Mouse (Mus musculus): ENCODE measurements around the gene Zdhhc7. TPM values are rescaled to one million over a fixed set of nuclear protein-coding genes. Genes with fewer than 3 reads are reported as not detected.
A peak's percentile ranks its signal among the peaks of the same experiment; 100 is the strongest.

The Zdhhc7 gene
- polyA plus RNA-seq, 1 experiment from 2014 or later, result 32.6 TPM

DNA sequence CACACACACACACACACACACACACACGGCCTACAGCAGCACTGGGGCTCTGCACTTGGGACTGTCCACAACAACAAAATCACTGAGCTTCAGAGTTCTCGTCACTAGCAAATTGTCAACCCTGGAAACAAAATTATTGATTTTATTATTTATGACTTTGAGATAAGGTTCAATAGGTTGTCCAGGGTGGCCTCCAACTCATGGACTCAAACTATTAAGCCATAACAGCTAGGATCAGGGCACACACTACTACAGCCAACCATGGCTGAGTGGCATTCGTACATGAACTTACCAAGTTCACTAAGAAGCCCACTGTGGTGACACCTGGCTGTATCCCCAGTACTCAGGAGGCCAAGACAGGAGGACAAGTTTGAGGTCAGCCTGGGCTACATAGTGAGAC is 8.2 kb downstream of the Zdhhc7 start:
- Histone ChIP-seq H3K27me3 (replicated peaks; ENCODE audit: control insufficient read depth, insufficient read depth, low read length) (no peaks in the 10 kb centered on the region), H3K36me3 (ENCODE audit: control insufficient read depth, insufficient read depth, low read length) (peaks cover 35% of the 10 kb centered on the region), H3K9ac (ENCODE audit: low read depth, low read length) (no peak overlapping the region), H3K9me3 (ENCODE audit: control insufficient read depth, low read length) (no peaks in the 10 kb centered on the region), H3K4me2 (ENCODE audit: low read depth, low read length) (no peak overlapping the region), H3K4me1 (ENCODE audit: control insufficient read depth, insufficient read depth, low read length) (no peaks in the 10 kb centered on the region), H3K4me3 (ENCODE audit: low read depth, low read length) (no peak overlapping the region), H3K27ac (replicated peaks; ENCODE audit: low read depth, low read length) (no peak overlapping the region)
- WGBS, result 96% methylated on average over 3 of the region's 3 CpGs
- ATAC-seq (ENCODE audit: low read depth) (no peak), DNase-seq (ENCODE audit: low spot score) (no peak)

DNA sequence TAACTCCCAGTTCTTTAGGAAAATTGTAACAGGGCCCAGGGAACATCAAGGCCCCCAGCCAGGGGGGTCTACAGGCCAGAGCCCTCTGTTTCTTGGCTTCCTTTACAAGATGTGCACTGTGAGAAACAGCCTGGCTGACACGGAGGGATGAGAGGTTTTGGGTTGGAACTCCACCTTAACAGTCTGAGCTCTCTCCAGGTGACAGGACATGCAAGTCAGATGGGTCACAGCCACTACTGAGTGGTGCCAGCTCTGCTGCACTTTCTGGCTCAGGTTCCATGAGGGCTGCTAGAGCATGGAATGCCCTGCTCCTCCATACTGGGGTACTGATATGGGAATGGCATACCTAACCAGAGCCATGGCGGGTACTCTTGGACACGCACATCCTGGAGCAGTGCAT is 10.2 kb downstream of the Zdhhc7 start:
- DNase-seq (ENCODE audit: low spot score), result no peak
- Histone ChIP-seq H3K36me3 (ENCODE audit: control insufficient read depth, insufficient read depth, low read length) (peaks cover 54% of the 10 kb centered on the region), H3K27ac (replicated peaks; ENCODE audit: low read depth, low read length) (no peak overlapping the region), H3K4me1 (ENCODE audit: control insufficient read depth, insufficient read depth, low read length) (no peaks in the 10 kb centered on the region), H3K4me3 (ENCODE audit: low read depth, low read length) (no peak overlapping the region), H3K4me2 (ENCODE audit: low read depth, low read length) (no peak overlapping the region), H3K9me3 (ENCODE audit: control insufficient read depth, low read length) (no peaks in the 10 kb centered on the region), H3K9ac (ENCODE audit: low read depth, low read length) (no peak overlapping the region), H3K27me3 (replicated peaks; ENCODE audit: control insufficient read depth, insufficient read depth, low read length) (no peaks in the 10 kb centered on the region)
- no peak for ATAC-seq (ENCODE audit: low read depth)
- 100% methylated on average over 2 of the region's 3 CpGs for WGBS

DNA sequence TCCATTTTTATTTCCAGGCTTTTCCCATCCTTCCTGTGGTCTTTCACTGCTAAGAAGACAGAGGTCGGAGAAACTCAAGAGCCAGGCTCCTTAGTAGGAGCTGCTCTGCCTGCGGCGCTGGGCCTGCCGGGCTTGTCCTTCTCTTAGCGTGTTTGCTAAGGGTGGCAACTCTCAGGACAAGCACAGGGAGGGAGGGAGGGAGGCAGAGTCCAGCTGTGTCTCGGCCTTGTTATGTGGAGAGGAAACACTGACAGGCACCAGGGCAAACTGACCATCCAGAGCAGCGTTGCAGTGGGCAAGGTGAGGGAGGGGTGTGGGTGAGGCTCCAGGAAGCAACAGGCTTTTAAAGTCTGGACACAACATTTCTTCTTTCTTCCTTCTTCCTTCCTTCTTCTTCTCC is 11.8 kb downstream of the Zdhhc7 start:
- peaks cover 69% of the 10 kb centered on the region for H3K36me3 ChIP-seq (ENCODE audit: control insufficient read depth, insufficient read depth, low read length)
- H3K4me2 ChIP-seq (ENCODE audit: low read depth, low read length), result no peak overlapping the region
- ATAC-seq (ENCODE audit: low read depth), result no peak
- no peaks in the 10 kb centered on the region for H3K4me1 ChIP-seq (ENCODE audit: control insufficient read depth, insufficient read depth, low read length)
- DNase-seq (ENCODE audit: low spot score), result no peak
- no peak overlapping the region for H3K27ac ChIP-seq (replicated peaks; ENCODE audit: low read depth, low read length)
- 89% methylated on average over 7 of the region's 7 CpGs for WGBS
- H3K9me3 ChIP-seq (ENCODE audit: control insufficient read depth, low read length), result no peaks in the 10 kb centered on the region
- H3K27me3 ChIP-seq (replicated peaks; ENCODE audit: control insufficient read depth, insufficient read depth, low read length), result no peaks in the 10 kb centered on the region
- no peak overlapping the region for H3K9ac ChIP-seq (ENCODE audit: low read depth, low read length)
- no peak overlapping the region for H3K4me3 ChIP-seq (ENCODE audit: low read depth, low read length)

DNA sequence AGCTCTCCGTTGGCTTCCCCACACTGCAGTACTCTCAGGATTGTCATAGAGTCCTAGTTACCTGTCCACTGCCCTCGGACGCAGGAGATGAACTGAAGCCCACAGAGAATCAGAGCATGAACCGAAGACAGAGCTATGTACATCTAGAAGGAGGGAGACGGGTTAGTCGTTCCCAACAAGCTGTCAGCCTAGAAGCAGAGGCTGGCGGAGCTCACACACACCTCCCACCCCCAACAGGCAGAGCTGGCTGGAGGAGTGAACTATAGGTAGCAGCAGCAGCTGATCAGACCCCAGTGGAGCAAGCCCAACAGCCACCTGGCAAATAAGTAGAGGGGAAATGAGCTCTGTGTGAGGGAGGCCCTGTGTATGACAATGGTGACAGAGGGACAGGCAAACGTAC is 16.5 kb downstream of the Zdhhc7 start:
- Histone ChIP-seq H3K4me3 (ENCODE audit: low read depth, low read length) (no peak overlapping the region), H3K36me3 (ENCODE audit: control insufficient read depth, insufficient read depth, low read length) (peaks cover 78% of the 10 kb centered on the region), H3K27ac (replicated peaks; ENCODE audit: low read depth, low read length) (no peak overlapping the region), H3K9ac (ENCODE audit: low read depth, low read length) (no peak overlapping the region), H3K9me3 (ENCODE audit: control insufficient read depth, low read length) (no peaks in the 10 kb centered on the region), H3K4me1 (ENCODE audit: control insufficient read depth, insufficient read depth, low read length) (no peaks in the 10 kb centered on the region), H3K27me3 (replicated peaks; ENCODE audit: control insufficient read depth, insufficient read depth, low read length) (no peaks in the 10 kb centered on the region), H3K4me2 (ENCODE audit: low read depth, low read length) (no peak overlapping the region)
- WGBS, result 89% methylated on average over 8 of the region's 8 CpGs
- no peak for ATAC-seq (ENCODE audit: low read depth)
- no peak for DNase-seq (ENCODE audit: low spot score)

DNA sequence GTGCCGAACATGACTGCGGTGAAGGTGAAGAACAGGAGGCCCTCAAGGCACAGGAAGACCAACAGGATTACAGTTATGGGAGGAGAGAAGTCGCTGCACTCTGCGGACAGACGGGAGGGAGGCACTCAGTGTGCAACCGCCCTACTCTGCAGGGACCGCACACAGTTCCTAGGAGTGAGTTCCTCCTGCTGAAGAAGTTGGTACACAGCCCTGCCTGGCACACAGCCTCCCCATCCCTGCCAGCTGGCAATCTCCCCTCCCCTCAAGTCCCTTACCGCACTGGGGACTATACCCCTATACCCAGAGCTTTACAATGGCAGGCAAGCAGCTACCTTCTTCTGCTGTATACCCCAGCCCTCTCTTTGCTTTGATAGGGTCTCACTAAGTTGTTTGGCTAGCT is 18.0 kb downstream of the Zdhhc7 start:
- no peaks in the 10 kb centered on the region for H3K9me3 ChIP-seq (ENCODE audit: control insufficient read depth, low read length)
- 94% methylated on average over 8 of the region's 8 CpGs for WGBS
- no peak overlapping the region for H3K4me2 ChIP-seq (ENCODE audit: low read depth, low read length)
- H3K27me3 ChIP-seq (replicated peaks; ENCODE audit: control insufficient read depth, insufficient read depth, low read length), result no peaks in the 10 kb centered on the region
- no peak overlapping the region for H3K9ac ChIP-seq (ENCODE audit: low read depth, low read length)
- no peak overlapping the region for H3K27ac ChIP-seq (replicated peaks; ENCODE audit: low read depth, low read length)
- peaks cover 69% of the 10 kb centered on the region for H3K36me3 ChIP-seq (ENCODE audit: control insufficient read depth, insufficient read depth, low read length)
- DNase-seq (ENCODE audit: low spot score), result no peak
- ATAC-seq (ENCODE audit: low read depth), result no peak
- no peaks in the 10 kb centered on the region for H3K4me1 ChIP-seq (ENCODE audit: control insufficient read depth, insufficient read depth, low read length)
- H3K4me3 ChIP-seq (ENCODE audit: low read depth, low read length), result no peak overlapping the region

DNA sequence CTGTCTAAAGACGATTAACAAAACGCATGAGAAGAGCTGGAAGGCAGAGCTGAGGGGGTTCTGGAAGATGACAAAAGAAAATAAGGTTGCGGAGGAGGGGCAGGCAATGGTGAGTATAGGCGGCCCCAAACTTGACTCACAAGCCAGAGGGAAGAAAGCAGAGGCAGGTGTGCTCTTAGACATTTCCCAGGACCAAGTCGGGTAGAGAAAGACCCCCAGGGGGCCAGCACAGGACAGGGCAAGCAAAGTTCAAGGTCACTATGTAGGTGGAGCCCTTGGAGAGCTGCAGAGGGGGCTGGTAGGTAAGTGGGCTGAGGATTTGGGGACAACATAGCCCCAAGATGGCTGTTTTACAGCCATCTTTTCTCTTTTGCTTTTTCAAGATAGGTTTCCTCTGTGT is 21.9 kb downstream of the Zdhhc7 start:
- no peak overlapping the region for H3K27ac ChIP-seq (replicated peaks; ENCODE audit: low read depth, low read length)

DNA sequence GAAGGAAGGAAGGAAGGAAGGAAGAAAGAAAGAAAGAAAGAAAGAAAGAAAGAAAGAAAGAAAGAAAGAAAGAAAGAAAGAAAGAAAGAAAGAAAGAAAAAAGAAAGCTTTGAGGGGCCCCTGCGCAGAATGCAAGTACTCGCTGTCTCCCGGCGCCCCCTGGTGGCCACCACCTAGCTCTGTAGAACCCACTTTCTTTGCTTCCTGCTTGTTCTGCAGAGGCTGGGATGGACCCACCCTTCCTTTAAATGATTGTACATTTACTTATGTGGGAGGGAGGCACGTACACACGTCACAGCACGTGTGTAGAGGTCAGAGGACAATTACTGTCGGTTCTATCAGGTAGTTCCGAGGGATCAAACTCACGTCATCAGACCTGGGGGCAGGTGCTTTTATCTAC is 23.2 kb downstream of the Zdhhc7 start:
- H3K4me3 ChIP-seq (ENCODE audit: low read depth, low read length), result no peak overlapping the region
- ATAC-seq (ENCODE audit: low read depth), result no peak; the same call in 1 of the 2 replicates
- 14% methylated on average over 10 of the region's 10 CpGs for WGBS
- no peak overlapping the region for H3K27ac ChIP-seq (replicated peaks; ENCODE audit: low read depth, low read length)
- peaks cover 25% of the 10 kb centered on the region; the same call in 1 of the 2 replicates for H3K36me3 ChIP-seq (ENCODE audit: control insufficient read depth, insufficient read depth, low read length)
- no peaks in the 10 kb centered on the region for H3K4me1 ChIP-seq (ENCODE audit: control insufficient read depth, insufficient read depth, low read length)
- no peaks in the 10 kb centered on the region for H3K9me3 ChIP-seq (ENCODE audit: control insufficient read depth, low read length)
- no peaks in the 10 kb centered on the region for H3K27me3 ChIP-seq (replicated peaks; ENCODE audit: control insufficient read depth, insufficient read depth, low read length)
- no peak overlapping the region for H3K4me2 ChIP-seq (ENCODE audit: low read depth, low read length)
- no peak overlapping the region for H3K9ac ChIP-seq (ENCODE audit: low read depth, low read length)
- DNase-seq (ENCODE audit: low spot score), result peak; percentile 87

More for the DNA sequence above, 21.9 kb downstream of the Zdhhc7 start:
- no peak overlapping the region for H3K4me2 ChIP-seq (ENCODE audit: low read depth, low read length)
- no peak for DNase-seq (ENCODE audit: low spot score)
- no peak overlapping the region for H3K4me3 ChIP-seq (ENCODE audit: low read depth, low read length)
- H3K27me3 ChIP-seq (replicated peaks; ENCODE audit: control insufficient read depth, insufficient read depth, low read length), result no peaks in the 10 kb centered on the region
- H3K9ac ChIP-seq (ENCODE audit: low read depth, low read length), result no peak overlapping the region
- peaks cover 33% of the 10 kb centered on the region; the same call in 1 of the 2 replicates for H3K36me3 ChIP-seq (ENCODE audit: control insufficient read depth, insufficient read depth, low read length)
- WGBS, result 49% methylated on average over 5 of the region's 5 CpGs
- ATAC-seq (ENCODE audit: low read depth), result no peak
- H3K4me1 ChIP-seq (ENCODE audit: control insufficient read depth, insufficient read depth, low read length), result no peaks in the 10 kb centered on the region
- no peaks in the 10 kb centered on the region for H3K9me3 ChIP-seq (ENCODE audit: control insufficient read depth, low read length)

DNA sequence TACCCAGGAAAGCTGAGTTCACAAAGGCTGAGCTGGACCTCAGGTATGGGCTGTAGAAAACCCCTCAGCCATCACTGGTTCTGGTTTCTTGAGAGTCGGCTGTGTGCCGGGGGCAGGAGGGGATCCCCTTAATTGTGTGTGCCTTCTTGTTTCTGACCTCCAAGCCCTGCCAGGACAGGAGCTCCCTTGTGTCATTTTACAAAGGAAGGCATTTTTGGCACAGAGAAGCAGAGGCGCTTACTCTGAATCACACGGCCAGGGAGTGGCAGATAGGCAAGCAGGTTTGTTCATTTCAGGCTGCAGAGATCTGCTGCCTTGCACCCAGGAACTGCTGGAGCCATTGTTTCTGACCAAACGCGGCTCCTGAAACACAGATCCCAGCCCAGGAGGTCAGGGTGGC is 25.9 kb downstream of the Zdhhc7 start:
- H3K4me3 ChIP-seq (ENCODE audit: low read depth, low read length), result no peak overlapping the region
- H3K9me3 ChIP-seq (ENCODE audit: control insufficient read depth, low read length), result no peaks in the 10 kb centered on the region
- no peak overlapping the region for H3K27ac ChIP-seq (replicated peaks; ENCODE audit: low read depth, low read length)
- DNase-seq (ENCODE audit: low spot score) (no peak), ATAC-seq (ENCODE audit: low read depth) (no peak)
- 0 out of 2 replicates have a peak overlapping the region, but pooled peaks have one; percentile 10 for H3K9ac ChIP-seq (ENCODE audit: low read depth, low read length)
- H3K36me3 ChIP-seq (ENCODE audit: control insufficient read depth, insufficient read depth, low read length), result no peaks in the 10 kb centered on the region
- H3K4me2 ChIP-seq (ENCODE audit: low read depth, low read length), result no peak overlapping the region
- 43% methylated on average over 6 of the region's 6 CpGs for WGBS
- H3K4me1 ChIP-seq (ENCODE audit: control insufficient read depth, insufficient read depth, low read length), result no peaks in the 10 kb centered on the region; the same call in 1 of the 2 replicates
- no peaks in the 10 kb centered on the region for H3K27me3 ChIP-seq (replicated peaks; ENCODE audit: control insufficient read depth, insufficient read depth, low read length)

DNA sequence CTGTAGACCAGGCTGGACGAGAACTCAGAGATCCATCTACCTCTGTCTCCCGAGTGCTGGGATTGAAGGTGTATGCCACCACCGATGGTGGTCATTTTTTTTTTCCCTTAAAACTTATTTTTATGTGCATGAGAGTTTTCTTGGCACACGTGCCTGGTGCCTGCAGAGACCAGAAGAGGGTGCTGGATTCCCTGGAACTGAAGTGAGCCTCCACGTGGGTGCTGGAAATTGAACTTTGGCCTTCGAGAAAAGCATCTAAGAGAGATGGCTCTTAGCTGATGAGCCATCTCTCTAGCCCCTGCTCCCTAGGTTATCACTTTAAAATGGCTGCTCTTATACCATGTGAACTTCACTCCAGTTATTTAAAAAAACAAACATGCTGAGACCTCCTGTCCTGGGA is 26.8 kb downstream of the Zdhhc7 start:
- Histone ChIP-seq H3K27me3 (replicated peaks; ENCODE audit: control insufficient read depth, insufficient read depth, low read length) (no peaks in the 10 kb centered on the region), H3K36me3 (ENCODE audit: control insufficient read depth, insufficient read depth, low read length) (no peaks in the 10 kb centered on the region), H3K4me1 (ENCODE audit: control insufficient read depth, insufficient read depth, low read length) (no peaks in the 10 kb centered on the region; the same call in 1 of the 2 replicates), H3K4me2 (ENCODE audit: low read depth, low read length) (no peak overlapping the region), H3K4me3 (ENCODE audit: low read depth, low read length) (no peak overlapping the region), H3K27ac (replicated peaks; ENCODE audit: low read depth, low read length) (no peak overlapping the region), H3K9me3 (ENCODE audit: control insufficient read depth, low read length) (no peaks in the 10 kb centered on the region), H3K9ac (ENCODE audit: low read depth, low read length) (no peak overlapping the region)
- ATAC-seq (ENCODE audit: low read depth) (no peak), DNase-seq (ENCODE audit: low spot score) (no peak)
- 75% methylated on average over 6 of the region's 6 CpGs for WGBS
